Mouse (Mus musculus): Measurements from ENCODE around the gene Kdm3a. TPM values are rescaled to one million over a fixed set of nuclear protein-coding genes. Genes with fewer than 3 reads are reported as not detected.

Kdm3a gene
- 69.3 and 79.8 TPM in 2 replicates for polyA plus RNA-seq (2016; fragmentation: Nextera tagmentation; extraction: Ambion mirVana)

DNA sequence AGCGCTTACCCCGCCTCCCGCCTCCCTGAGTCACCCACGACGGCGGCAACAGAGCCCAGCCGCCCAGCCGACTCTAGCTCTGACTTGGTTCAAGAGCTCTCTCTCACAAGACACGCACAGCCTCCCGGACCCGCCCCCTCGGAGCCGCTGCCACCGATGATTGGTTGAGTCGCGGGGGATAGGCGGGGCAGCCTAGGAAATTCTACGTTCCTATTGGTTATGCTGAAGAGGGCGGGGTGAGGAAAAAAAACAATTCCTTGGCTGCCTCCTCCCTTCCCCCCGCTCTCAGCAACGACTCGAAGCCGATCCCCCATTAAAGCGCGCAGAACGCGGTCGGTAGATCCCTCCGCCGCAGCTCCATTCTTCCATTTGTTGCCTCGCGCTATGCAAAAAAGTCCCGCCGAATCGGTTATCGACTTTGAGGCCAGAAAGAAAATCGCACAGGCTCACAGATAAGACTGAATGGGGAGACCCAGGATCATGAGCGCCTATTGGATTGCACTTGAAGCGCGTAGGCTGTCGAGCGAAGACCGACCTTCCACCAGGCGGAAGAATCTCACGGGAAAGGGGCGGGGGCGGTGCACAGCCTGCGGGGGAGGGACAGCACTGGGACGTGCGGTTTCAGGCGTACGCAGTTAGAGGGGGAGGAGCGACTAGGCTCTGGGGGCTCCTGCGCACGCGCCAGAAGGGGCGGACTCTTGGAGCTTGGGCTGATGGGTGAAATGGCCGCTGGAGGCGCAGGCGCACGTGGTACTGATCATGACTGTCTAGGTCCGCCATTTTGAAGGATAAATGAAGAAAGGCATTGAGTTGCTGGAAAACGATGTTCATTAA is at the start of gene Kdm3a:
TSS of gene Kdm3a (minus strand) at position 162 of the 834 bp plus-strand sequence.
- H3K27ac ChIP-seq: peak within 1 kb of the TSS; percentile 99
- WGBS: under 1% methylated on average over 63 of the region's 63 CpGs
- peak within 1 kb of the TSS; percentile 86 for H3K4me3 ChIP-seq
- H3K27me3 ChIP-seq (ENCODE audit: insufficient read depth, poor library complexity, severe bottlenecking): peaks cover 14% of the 10 kb centered on the region; the same call in 1 of the 2 replicates
- no peaks in the 10 kb centered on the region for H3K9me3 ChIP-seq
- H3K4me1 ChIP-seq (replicated peaks): peaks cover 23% of the 10 kb centered on the region
- H3K36me3 ChIP-seq: peaks cover 31% of the 10 kb centered on the region
- peak; percentile 99 for DNase-seq (ENCODE audit: low spot score)

DNA sequence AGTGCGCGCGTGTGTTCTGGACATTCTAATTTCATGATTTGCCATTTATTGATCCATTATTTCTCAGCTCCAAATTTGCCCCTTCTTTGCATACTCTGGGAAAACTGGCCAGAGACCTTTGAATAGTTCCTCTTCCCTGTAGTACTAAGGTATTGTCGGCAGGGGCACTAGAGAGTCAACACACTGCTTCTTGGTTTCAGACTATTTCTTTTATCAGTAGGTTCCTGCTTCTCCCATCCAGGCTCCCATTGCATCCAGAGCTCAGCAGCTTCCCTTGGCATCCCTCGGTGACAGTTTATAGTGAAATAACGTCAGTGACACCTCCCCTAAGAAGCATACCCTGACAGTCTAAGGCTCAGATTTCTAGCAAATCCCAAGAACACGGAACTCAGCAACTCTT is 46.1 kb upstream of the Kdm3a start:
- Histone ChIP-seq H3K36me3 (no peaks in the 10 kb centered on the region), H3K4me3 (no peak overlapping the region), H3K27me3 (ENCODE audit: insufficient read depth, poor library complexity, severe bottlenecking) (no peaks in the 10 kb centered on the region), H3K9me3 (no peaks in the 10 kb centered on the region), H3K4me1 (replicated peaks) (no peaks in the 10 kb centered on the region), H3K27ac (no peak overlapping the region)
- DNase-seq (ENCODE audit: low spot score): no peak
- WGBS: 64% methylated on average over 7 of the region's 7 CpGs

DNA sequence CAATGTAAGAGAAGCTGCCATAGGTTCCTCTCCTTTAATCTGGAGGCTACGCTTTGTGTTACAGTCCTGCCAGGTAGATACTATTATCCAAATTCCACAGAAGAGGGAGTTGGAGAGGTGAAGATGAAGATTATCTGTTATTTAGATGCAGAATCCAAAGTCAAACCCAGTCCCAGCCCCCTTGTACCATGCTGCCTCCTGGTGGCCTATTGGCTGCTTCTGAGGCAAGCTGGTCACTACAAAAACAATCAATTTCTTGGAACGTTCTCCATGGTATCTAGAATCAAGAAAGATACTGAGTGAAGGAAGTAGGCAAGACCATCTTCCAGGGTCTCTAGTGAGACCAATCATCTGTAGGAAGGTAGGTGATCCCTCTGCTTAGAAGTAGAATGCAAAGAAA is 40.4 kb upstream of the Kdm3a start:
- Histone ChIP-seq H3K4me1 (replicated peaks) (no peaks in the 10 kb centered on the region), H3K27ac (no peak overlapping the region), H3K4me3 (no peak overlapping the region), H3K36me3 (no peaks in the 10 kb centered on the region), H3K9me3 (no peaks in the 10 kb centered on the region), H3K27me3 (ENCODE audit: insufficient read depth, poor library complexity, severe bottlenecking) (no peaks in the 10 kb centered on the region)
- 72% methylated on average over 2 of the region's 2 CpGs for WGBS
- no peak for DNase-seq (ENCODE audit: low spot score)

DNA sequence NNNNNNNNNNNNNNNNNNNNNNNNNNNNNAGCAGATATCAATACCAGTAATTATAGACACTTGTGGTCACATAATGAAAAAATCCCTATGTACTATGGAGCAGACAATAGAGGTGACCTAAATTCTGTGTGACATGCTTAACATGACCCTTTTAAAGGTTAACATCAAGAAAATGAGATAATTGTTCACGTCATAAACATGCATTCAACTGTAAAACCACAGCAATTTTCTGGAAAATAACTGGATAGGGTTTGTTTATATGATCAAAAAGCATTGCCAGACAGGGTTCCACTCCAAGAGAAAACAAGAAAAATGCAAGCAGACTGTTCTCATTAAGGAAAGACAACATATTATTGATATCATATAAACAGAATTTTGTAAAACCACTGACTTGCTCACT is 31.7 kb upstream of the Kdm3a start:
- DNase-seq (ENCODE audit: low spot score): no peak
- WGBS: 73% methylated on average over 1 of the region's 1 CpGs

DNA sequence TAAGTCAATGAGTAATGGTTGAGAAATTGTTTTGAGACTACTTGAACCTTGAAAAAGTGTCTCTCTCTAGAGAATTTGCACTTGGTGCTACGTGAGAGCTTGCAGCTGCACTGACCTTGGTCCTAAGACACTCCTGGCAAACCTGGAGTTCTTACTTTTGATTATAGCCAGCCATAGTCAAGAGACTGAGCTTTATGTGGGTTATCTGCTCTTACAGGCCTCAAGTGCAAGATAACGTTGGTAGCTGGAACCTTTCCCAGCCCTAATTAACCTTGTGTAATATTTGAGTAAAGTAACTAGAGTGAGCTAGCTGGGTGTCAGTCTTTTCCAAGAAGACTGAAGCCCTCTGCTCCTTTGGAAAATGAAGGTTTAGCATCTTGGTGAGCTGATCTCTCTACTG is 25.5 kb upstream of the Kdm3a start:
- H3K27me3 ChIP-seq (ENCODE audit: insufficient read depth, poor library complexity, severe bottlenecking): no peaks in the 10 kb centered on the region
- H3K4me1 ChIP-seq (replicated peaks): no peaks in the 10 kb centered on the region
- H3K27ac ChIP-seq: no peak overlapping the region
- no peaks in the 10 kb centered on the region for H3K9me3 ChIP-seq
- DNase-seq (ENCODE audit: low spot score): no peak
- H3K36me3 ChIP-seq: no peaks in the 10 kb centered on the region
- no peak overlapping the region for H3K4me3 ChIP-seq
- 89% methylated on average over 2 of the region's 2 CpGs for WGBS

More for the DNA sequence above, 31.7 kb upstream of the Kdm3a start:
- Histone ChIP-seq H3K27me3 (ENCODE audit: insufficient read depth, poor library complexity, severe bottlenecking) (no peaks in the 10 kb centered on the region), H3K9me3 (no peaks in the 10 kb centered on the region), H3K36me3 (no peaks in the 10 kb centered on the region), H3K4me1 (replicated peaks) (no peaks in the 10 kb centered on the region), H3K4me3 (no peak overlapping the region), H3K27ac (no peak overlapping the region)

DNA sequence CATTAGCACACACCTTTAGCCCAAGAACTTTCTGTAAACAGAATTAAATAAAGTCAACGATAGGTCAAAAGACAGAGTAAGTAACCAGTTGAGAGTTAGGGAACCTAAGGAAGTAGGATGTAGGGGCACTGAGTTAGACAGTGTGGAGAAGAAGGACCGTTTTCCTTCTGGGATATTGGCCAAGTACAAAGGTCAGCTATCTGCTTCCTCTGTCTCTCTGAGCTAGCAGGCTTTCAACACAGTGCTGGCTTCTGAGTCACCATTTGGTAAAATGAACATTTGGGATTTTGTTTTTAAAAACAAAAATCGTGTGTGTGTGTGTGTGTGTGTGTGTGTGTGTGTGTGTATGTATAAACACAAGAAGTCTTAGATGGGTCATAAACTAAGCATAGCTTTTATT is 23.0 kb upstream of the Kdm3a start:
- no peaks in the 10 kb centered on the region for H3K36me3 ChIP-seq
- H3K27me3 ChIP-seq (ENCODE audit: insufficient read depth, poor library complexity, severe bottlenecking): no peaks in the 10 kb centered on the region
- no peak for DNase-seq (ENCODE audit: low spot score)
- H3K27ac ChIP-seq: no peak overlapping the region
- no peak overlapping the region for H3K4me3 ChIP-seq
- no peaks in the 10 kb centered on the region for H3K9me3 ChIP-seq
- no peaks in the 10 kb centered on the region for H3K4me1 ChIP-seq (replicated peaks)
- WGBS: 80% methylated on average over 3 of the region's 3 CpGs

DNA sequence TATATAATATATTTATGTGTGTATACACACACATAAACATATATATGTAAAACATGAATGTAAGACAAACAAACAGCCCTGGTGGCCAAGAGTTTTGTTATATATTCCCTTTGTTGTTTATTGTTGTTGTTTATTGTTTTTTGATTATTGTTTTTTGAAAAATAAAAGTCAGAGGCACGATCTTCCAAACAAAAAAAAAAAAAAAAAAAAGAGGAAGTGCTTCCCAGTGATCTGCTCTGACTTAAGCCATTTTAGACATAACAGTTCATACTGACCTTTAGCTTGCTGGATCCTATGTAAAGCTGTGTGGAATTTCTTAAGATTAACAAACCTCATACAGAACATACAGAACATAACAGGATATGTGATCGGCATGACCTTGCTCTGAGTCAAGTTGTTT is 19.1 kb upstream of the Kdm3a start:
- DNase-seq (ENCODE audit: low spot score): no peak
- Histone ChIP-seq H3K9me3 (no peaks in the 10 kb centered on the region), H3K27ac (no peak overlapping the region), H3K4me3 (no peak overlapping the region), H3K4me1 (replicated peaks) (no peaks in the 10 kb centered on the region), H3K27me3 (ENCODE audit: insufficient read depth, poor library complexity, severe bottlenecking) (no peaks in the 10 kb centered on the region), H3K36me3 (no peaks in the 10 kb centered on the region)
- WGBS: 94% methylated on average over 2 of the region's 2 CpGs

DNA sequence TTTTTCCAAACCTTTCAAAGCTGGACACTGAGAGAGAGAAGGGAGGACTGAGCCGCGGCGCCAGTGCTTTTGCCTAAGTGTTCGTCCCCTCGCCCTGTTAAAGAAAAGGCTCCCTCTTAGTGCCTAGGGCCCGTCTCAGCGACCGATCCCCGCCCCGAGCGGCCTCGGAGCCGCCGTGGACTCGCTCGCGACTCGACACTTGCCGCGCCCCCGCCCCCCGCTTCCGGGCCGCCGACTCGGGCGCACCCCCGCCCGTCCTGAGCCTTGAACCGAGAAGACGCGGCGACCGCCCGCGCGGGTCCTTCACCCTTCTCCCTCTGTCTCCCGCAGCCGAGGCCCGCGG is 333 bp downstream of the Kdm3a start:
- Histone ChIP-seq H3K9me3 (no peaks in the 10 kb centered on the region), H3K36me3 (peaks cover 37% of the 10 kb centered on the region), H3K4me1 (replicated peaks) (peaks cover 23% of the 10 kb centered on the region), H3K27me3 (ENCODE audit: insufficient read depth, poor library complexity, severe bottlenecking) (peaks cover 10% of the 10 kb centered on the region; the same call in 1 of the 2 replicates), H3K27ac (peak overlapping the region; percentile 99), H3K4me3 (peak overlapping the region; percentile 86)
- 1% methylated on average over 41 of the region's 41 CpGs for WGBS
- DNase-seq (ENCODE audit: low spot score): no peak

DNA sequence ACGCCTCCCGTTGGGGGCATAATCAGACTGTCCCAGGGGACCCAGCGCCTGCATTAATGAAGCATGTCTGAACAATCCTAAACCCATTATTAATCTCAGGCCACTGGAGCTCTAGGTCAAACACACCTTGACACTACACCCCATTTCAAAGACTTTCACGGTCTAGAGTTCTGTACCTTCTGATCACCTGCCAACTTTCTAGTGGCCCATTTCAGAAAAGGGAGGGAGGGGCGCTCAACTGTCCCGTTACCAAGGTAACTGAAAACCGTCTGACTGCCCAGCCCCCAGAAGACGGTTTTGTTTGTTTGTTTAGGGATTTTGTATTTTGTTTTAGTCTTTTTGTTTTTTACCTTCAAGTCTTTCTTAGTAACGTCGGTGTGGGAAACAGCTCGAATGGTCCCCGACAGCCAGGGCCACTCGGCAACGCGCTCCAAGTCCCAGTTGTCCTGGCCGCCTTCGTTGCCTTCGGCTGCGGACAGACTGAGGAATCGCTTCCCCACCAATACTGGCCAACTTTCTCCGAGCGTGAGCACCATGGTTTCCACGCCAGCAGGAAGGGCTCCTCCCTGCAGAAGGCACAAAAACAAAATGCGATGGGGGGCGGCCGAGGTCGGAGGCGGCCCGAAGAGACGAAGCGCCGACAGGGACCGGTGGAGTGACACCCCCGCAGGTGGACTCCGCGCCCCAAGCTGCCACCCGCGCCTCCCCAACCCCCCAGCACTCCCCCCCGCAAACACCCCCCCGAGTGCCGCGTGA is 906 bp downstream of the Kdm3a start:
- Histone ChIP-seq H3K9me3 (no peaks in the 10 kb centered on the region), H3K4me3 (peak overlapping the region; percentile 86), H3K36me3 (peaks cover 42% of the 10 kb centered on the region), H3K27me3 (ENCODE audit: insufficient read depth, poor library complexity, severe bottlenecking) (0 out of 2 replicates have a peak, but pooled peaks cover 5% of the 10 kb centered on the region), H3K4me1 (replicated peaks) (peaks cover 23% of the 10 kb centered on the region), H3K27ac (peak overlapping the region; percentile 99)
- WGBS: 3% methylated on average over 42 of the region's 42 CpGs
- DNase-seq (ENCODE audit: low spot score): peak; percentile 31

DNA sequence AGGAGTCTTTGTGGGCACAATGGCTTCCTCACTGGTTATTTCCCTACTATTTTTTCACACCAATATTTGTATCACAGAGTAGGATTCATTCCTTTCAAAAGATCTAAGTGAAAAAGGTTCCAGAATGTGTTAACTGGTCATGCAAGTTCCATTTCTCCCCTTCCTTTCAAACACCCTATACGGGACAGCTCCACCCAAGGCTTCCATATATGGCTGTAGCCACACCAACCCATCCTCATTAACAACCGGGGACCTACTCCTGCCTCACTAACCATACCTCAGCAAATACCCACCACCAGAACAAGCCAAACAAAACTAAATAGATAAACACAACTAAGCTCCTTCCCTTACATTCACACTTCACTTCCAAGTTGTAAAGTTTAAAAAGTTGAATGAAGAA is 1.6 kb downstream of the Kdm3a start:
- Histone ChIP-seq H3K4me3 (peak overlapping the region; percentile 86), H3K9me3 (no peaks in the 10 kb centered on the region), H3K27me3 (ENCODE audit: insufficient read depth, poor library complexity, severe bottlenecking) (no peaks in the 10 kb centered on the region), H3K27ac (peak overlapping the region; percentile 8; the same call in 1 of the 2 replicates), H3K4me1 (replicated peaks) (peaks cover 23% of the 10 kb centered on the region), H3K36me3 (peaks cover 49% of the 10 kb centered on the region)
- no peak for DNase-seq (ENCODE audit: low spot score)
- 23% methylated on average over 2 of the region's 2 CpGs for WGBS

DNA sequence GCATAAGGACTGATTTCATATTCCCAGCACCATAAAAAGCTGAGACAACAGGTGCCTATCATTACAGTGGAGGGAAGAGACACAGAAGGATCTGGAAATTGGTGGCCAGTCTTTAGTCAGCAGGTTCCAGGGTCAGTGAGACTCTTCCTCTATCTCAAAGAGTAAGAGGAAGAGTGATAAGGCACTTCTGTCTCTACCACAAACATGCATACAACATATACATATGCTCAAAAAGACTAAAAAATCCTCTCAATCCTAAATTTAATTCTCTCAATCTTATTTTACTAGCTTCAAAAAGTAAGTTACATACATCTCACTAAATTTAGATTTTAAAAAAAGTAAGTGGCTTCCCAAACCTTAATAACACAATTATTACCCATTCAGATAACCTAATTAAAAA is 5.5 kb downstream of the Kdm3a start:
- DNase-seq (ENCODE audit: low spot score): no peak
- Histone ChIP-seq H3K4me3 (no peak overlapping the region), H3K4me1 (replicated peaks) (peaks cover 23% of the 10 kb centered on the region), H3K27ac (no peak overlapping the region), H3K36me3 (peaks cover 88% of the 10 kb centered on the region), H3K9me3 (no peaks in the 10 kb centered on the region), H3K27me3 (ENCODE audit: insufficient read depth, poor library complexity, severe bottlenecking) (no peaks in the 10 kb centered on the region)

DNA sequence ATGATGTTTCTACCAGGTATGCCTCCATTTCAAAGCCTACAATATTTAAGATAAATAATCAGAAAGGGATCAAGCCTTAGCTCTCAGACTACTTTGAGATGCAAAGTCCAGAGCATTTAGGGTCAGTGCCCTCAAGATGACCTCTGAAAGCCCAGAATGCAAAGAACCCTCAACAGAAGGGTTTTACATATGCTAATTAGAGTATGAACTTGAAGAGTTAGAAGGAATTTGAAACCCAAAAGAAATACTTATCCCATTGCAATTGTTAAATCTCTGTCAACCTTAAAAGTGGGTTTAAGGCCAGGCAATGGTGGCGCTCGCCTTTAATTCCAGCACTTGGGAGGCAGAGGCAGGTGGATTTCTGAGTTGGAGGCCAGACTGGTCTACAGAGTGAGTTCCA is 6.8 kb downstream of the Kdm3a start:
- H3K27ac ChIP-seq: no peak overlapping the region
- no peaks in the 10 kb centered on the region for H3K27me3 ChIP-seq (ENCODE audit: insufficient read depth, poor library complexity, severe bottlenecking)
- peaks cover 100% of the 10 kb centered on the region for H3K36me3 ChIP-seq
- H3K4me1 ChIP-seq (replicated peaks): peaks cover 16% of the 10 kb centered on the region
- H3K9me3 ChIP-seq: no peaks in the 10 kb centered on the region
- no peak overlapping the region for H3K4me3 ChIP-seq
- no peak for DNase-seq (ENCODE audit: low spot score)
- 96% methylated on average over 2 of the region's 2 CpGs for WGBS

DNA sequence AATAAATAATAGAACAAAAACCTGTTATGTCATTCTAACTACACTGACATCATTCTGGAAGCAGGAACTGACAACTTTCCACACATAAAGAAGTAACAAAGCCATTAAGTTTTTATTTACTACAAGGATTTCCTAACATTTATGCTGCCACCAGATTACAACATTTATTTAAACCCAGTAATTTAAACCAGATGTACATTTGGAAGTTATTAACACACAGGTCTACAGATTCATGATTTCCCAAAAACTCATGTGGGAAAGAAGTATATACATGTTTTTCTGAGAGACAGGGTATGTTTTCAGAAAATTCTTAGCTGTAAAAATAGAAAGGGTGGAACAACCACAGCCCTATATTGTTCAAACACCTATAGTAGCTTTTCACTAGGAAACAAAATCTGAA is 8.1 kb downstream of the Kdm3a start:
- no peak for DNase-seq (ENCODE audit: low spot score)
- Histone ChIP-seq H3K4me1 (replicated peaks) (peaks cover 3% of the 10 kb centered on the region), H3K4me3 (no peak overlapping the region), H3K27me3 (ENCODE audit: insufficient read depth, poor library complexity, severe bottlenecking) (no peaks in the 10 kb centered on the region), H3K36me3 (peaks cover 100% of the 10 kb centered on the region), H3K9me3 (no peaks in the 10 kb centered on the region), H3K27ac (no peak overlapping the region)

Data from hindbrain, embryonic 10.5 days (tissue).